Mouse (Mus musculus): ENCODE measurements at regions not wholly inside any gene's neighbourhood (a gene's known extent, or its start where the extent isn't known, plus 50 kb on each side); places are given as distances from the start of the nearest gene placed in this dataset.

- TF ChIP-seq CTCF (IDR thresholded peaks at IDR 0.05): no peak
- no peak for TF ChIP-seq EP300 (IDR thresholded peaks at IDR 0.05)
Measured at GRCm38 (mm10) chr16:42719915-42720314, 155.8 kb upstream of the Zbtb20 start.
